Mouse (Mus musculus): ENCODE results near the gene Gm21750.
"Not testable (repeated sequence)": the region's sequence is repeated elsewhere in the genome, so short reads cannot be mapped to it uniquely, and the experiment has no call there.

The Gm21750 gene

GRCm38 (mm10) chr14:73660925-73661324, at the start of gene Gm21750:
TSS of gene Gm21750 (plus strand) at chr14:73661225.
- DNase-seq (ENCODE audit: low spot score), result not testable (repeated sequence)

- not testable (repeated sequence) for DNase-seq (ENCODE audit: low spot score)
Observed at GRCm38 (mm10) chr14:73614961-73615360, 46.1 kb upstream of the Gm21750 start.

GRCm38 (mm10) chr14:73620880-73621279, 40.1 kb upstream of the Gm21750 start:
- no peak for DNase-seq (ENCODE audit: low spot score)

GRCm38 (mm10) chr14:73622988-73623387, 38.0 kb upstream of the Gm21750 start:
- no peak for DNase-seq (ENCODE audit: low spot score)

GRCm38 (mm10) chr14:73625469-73625868, 35.6 kb upstream of the Gm21750 start:
- no peak for DNase-seq (ENCODE audit: low spot score)

- DNase-seq (ENCODE audit: low spot score), result no peak
Observed at GRCm38 (mm10) chr14:73631511-73631910, 29.5 kb upstream of the Gm21750 start.

GRCm38 (mm10) chr14:73632648-73633263, 28.3 kb upstream of the Gm21750 start:
- DNase-seq (ENCODE audit: low spot score), result no peak

GRCm38 (mm10) chr14:73634356-73634755, 26.7 kb upstream of the Gm21750 start:
- no peak for DNase-seq (ENCODE audit: low spot score)

GRCm38 (mm10) chr14:73637460-73637859, 23.6 kb upstream of the Gm21750 start:
- DNase-seq (ENCODE audit: low spot score), result no peak

- no peak for DNase-seq (ENCODE audit: low spot score)
Observed at GRCm38 (mm10) chr14:73650179-73650578, 10.8 kb upstream of the Gm21750 start.

GRCm38 (mm10) chr14:73670091-73670490, 9.1 kb downstream of the Gm21750 start:
- no peak for DNase-seq (ENCODE audit: low spot score)

GRCm38 (mm10) chr14:73687726-73688125, 26.7 kb downstream of the Gm21750 start:
- no peak for DNase-seq (ENCODE audit: low spot score)

- no peak for DNase-seq (ENCODE audit: low spot score)
Observed at GRCm38 (mm10) chr14:73688427-73688826, 27.4 kb downstream of the Gm21750 start.

- DNase-seq (ENCODE audit: low spot score), result no peak
Observed at GRCm38 (mm10) chr14:73700256-73700655, 39.2 kb downstream of the Gm21750 start.

- no peak for DNase-seq (ENCODE audit: low spot score)
Observed at GRCm38 (mm10) chr14:73709412-73710110, 48.5 kb downstream of the Gm21750 start.
